Mouse (Mus musculus) testis, postnatal 10 days (tissue): ENCODE measurements around the gene Fgfr2.
A peak's percentile ranks its signal among the peaks of the same experiment; 100 is the strongest.

Experiments
- DNase-seq: peaks from one replicate; pipeline ENCODE4 v3.0.0; 2021; ENCODE audit warnings: low spot score

Gene Fgfr2

DNA sequence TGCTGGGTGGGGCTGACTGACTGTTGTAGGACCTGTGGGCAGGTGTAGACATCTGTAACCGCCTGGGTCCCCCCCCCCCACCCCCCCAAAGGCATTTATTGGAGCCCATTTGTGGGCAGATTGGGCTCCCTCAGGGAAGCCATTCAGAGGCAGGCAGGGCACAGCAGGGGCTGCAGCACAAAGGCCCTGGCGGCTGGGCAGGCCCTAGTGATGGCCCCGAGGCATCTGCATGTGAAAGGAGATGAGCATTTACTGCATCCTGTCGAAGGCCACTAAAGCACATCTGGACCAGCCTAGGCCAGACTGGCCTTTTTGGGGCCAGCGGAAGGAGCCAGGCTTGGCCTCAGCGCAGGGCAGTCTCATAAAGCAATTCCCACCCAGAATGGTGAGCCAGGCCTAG lies 506.8 kb downstream of the Fgfr2 start:
- DNase-seq, result no peak

DNA sequence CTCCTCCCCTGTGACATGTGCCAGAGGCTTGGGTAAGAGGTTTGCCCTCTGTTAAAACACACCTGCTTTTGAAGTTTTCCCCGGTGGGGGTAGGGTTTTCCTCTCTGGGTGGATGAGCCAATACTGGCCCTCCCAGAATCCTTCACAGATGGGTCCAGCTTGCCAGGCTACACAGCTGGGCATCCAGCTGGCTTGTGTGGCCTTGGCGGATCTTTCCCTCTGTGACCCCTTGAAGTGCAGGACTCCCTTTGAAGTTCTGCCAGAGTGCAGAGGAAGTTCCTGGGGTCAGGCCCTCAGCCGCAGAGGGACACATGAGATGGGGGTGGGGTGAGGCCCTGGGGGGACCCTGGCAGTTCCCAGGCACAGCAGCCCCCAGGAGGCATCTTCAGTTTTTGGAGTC lies 507.8 kb downstream of the Fgfr2 start:
- no peak for DNase-seq

DNA sequence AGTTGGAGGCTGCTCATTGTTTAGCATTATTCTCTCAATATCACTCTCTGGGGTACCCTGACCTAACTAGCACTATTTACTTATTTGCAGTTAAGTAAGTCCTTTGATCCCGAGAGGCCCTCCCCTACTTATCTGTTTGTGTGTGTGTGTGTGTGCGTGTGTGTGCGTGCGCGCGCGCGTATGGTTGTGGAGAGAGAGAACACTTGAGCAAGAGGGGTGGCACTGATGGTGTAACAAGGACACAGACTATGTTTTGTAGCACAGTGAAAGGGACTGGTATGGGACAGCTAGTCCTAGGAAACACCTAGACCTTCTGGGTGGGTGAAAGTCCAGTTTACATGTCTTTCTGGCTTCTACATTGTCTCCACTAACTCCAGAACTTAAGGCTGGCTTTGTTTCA lies 511.6 kb downstream of the Fgfr2 start:
- DNase-seq, result no peak

DNA sequence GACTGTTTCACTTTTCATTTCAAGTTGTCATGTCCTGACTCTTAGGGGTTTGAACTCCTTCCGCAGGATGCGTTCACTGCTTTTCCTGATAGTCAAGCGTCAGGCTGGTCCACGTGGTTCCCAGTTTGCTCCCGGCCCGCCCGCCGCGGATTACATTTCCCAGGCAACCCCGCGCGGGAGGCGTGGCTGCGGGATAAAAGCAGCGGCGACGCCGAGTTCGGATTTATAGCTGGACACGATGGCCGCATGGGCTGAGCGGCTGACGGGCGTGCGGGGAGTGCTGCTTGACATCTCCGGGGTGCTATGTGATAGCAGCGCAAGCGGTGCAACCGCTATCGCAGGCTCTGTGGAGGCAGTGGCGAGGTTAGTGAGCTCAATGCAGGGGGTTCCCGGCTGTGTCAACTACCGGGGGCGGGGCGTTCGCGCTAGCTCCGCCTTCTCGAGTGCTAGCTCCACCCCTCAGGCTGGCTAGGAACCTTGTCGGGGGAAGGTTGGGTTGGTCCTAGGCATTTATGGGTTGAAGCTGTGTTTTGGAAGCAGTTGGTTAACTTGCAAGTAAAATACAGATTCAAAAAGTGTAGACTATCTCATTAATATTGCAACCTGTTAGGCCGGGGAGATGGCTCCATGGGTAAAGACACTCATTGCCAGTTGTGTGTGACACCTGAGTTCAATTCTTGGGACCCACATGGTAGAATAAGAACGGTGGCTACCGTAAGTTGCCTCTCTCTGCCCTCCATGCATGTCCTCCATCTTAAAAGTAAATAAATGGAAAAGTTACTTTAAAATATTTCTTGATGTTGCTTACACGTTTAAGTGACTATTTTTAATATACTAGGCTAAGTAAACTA lies 512.5 kb downstream of the Fgfr2 start, which contains the start of gene Lhpp:
TSS of gene Lhpp (plus strand) at position 171 of the 851 bp plus-strand sequence.
- peak; percentile 91 for DNase-seq

DNA sequence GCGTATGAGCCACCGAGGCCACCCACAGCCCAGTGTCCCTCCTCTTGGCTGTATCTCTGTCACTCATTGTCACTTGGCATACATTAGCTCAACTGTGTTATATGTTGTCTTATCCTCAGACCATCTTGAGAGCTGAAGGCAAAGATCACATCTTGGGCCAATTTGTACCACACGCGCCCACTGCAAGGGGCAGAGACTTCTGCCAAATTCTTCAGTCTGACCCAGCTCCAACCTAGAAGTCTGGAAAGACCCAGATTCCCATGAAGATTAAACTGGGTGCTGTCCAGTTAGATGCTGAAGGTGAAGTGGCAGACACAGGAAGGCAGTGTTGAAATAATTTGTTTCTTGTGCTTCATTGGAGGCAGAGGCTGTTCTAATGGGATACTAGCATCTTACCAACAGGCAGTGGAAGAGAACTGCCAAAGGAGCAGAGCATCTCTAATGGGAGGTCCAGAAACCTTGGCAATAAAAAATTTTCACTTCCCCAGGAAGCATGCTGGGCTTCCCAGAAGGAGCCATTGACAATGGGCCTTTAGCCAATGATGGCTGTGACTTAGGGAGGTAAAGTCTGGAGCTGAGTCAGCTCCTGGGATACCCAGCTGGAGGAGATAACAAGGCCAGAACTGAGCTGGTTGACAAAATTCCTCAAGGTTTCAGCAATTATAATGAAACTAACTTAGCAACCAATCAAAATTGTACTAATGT lies 514.7 kb downstream of the Fgfr2 start:
- DNase-seq, result no peak

DNA sequence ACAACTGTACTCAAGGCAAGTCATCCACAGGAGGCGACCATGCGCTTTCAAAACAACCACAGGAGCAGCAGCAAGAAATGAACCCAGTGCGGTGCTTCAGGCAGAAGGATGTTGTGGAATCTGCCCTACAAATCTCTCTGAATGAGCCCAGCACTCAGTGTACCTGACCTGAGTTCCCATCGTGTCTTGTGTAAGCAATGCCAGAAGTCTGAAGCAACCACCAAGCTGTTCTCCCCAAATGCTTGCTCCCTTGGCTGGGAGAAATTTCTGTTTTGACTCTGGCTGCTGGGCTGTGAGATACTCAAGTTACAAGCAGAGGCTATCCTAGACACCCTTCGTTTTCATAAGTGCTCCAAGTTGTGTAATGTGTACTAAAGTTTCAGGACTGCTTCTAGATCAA lies 517.5 kb downstream of the Fgfr2 start:
- no peak for DNase-seq

DNA sequence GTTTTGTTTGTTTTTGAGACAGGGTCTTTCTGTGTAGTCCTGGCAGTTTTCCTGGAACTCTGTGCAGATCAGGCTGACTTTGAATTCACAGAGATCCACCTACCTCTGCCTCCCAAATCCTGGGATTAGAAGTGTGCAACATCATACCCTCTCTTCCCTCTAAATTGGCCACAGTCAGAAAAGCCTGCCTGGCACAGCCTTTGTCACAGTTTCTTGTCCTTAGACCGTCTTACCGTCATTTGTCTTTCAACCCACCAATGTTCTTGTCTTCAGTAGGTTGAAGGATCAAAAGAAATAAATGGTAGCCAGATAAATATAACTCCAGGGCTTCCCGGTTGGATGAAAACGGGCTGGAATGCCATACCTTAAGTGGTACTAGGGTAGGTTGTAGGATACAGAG lies 518.4 kb downstream of the Fgfr2 start:
- DNase-seq, result no peak

DNA sequence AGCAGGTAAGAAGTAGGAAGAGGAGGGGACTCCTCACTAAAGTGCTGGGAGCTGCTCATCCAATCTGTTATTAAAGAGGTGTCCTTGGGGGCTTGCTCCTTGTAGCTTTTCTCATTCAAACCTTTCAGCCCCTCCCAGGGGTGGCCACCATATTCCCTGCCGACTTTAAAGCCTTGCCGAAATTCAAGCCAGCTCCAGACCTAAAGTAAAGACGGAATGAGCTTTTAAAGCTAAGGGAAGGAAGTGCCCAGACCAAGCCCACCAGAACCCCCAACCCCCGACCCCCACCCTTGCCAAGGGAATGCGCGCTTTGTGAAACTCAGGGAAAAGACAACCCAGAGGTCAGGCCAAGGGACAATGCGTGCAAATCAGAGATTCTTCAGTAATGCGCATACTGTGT lies 522.2 kb downstream of the Fgfr2 start:
- no peak for DNase-seq

DNA sequence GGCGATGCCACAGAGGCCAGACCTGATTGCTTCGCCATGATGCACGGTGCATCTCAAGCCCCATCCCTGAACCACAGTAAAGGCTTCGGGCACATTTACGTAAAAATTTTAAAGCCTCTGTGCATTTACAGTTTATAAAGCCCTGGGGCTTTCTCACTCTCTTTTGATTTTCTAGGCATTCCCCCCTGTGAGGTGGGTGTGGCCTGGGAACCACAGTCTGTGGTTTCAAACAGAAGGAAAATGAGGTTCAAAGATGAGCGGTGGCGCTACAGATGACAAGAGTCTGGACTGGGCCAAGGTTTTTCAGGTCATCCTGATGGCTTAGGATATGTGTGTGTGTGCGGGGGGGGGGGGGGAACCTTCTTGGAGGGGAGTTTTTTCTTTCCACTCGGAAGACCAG lies 523.1 kb downstream of the Fgfr2 start:
- no peak for DNase-seq

DNA sequence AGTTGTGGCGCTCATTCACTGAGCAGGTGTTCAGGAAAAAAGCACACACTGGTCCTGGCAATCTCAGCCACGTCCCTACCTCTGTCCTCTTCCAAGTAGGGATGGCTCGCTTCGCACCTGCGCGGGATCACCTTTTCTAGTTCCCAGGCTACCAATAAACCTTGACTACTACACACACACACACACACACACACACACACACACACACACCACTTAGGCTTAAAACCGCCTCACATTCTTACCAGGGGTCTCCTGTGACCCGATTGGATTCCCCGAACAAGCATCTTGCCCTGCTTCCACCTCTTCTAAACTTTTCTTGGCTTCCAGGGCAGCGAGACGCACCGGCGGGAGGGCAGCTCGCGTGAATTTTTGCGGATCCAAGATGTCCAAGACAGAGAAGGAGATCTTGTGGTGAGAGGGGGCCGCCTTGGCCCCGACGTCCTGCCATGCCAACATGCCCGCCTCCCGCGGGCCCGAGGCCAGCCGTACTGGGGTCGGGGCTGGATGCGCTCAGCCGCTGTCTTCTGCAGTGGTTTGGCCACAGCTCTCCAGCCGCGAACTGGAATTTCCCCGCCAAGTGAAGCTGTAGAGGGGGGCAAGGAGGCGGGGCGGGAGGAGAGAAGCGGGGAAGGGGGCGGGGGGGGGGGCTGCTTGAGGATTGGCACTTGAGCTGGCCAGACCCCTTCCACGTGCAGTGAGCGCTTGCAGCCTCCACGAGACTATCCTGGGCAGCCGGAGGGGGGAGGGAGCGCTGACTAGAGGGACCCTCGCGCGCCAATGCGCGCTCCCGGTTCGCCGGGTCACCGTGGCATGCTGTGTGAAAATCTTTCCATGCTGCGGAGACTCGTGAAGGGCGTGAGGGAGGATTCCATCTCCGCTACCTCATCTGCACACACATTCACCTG lies 523.8 kb downstream of the Fgfr2 start, which contains the start of gene Nkx1-2:
TSS of gene Nkx1-2 (minus strand) at position 567 of the 905 bp plus-strand sequence.
- peak; percentile 65 for DNase-seq

DNA sequence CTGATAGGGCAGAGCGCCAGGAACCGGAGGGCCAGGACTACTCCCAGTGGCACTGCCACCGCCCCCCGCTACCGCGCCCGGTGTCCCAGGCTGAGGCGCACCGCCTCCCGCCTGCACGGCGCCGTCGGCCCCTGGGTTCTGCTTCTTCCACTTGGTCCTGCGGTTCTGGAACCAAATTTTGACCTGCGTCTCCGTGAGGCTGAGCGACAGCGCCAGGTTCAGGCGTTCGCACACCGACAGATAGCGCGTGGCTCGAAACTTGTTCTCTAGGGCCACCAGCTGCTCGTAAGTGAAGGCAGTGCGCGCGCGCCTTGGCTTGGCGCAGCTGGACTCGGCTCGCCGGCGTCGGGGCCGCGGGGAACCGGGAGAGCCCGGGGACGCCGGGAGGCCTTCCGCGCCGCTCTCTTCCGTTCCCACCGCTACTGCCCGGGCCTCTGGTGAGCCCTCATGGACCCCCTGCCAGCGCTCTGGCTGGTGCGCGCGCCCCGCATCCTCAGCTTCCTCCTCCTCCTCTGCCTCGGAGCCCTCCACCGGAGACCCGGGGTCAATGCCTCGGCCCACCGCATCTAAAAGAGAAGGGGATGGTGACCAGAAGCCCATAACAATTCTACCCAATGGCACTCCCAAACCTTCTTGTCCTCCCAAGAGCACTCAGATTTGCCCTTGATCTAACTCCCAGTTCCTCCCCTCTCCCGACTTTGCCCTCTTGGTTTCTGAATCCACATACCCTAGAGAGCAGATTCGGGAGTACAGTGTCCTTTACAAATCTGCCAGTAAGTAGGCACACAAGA lies 525.7 kb downstream of the Fgfr2 start:
- DNase-seq, result peak; percentile 70

DNA sequence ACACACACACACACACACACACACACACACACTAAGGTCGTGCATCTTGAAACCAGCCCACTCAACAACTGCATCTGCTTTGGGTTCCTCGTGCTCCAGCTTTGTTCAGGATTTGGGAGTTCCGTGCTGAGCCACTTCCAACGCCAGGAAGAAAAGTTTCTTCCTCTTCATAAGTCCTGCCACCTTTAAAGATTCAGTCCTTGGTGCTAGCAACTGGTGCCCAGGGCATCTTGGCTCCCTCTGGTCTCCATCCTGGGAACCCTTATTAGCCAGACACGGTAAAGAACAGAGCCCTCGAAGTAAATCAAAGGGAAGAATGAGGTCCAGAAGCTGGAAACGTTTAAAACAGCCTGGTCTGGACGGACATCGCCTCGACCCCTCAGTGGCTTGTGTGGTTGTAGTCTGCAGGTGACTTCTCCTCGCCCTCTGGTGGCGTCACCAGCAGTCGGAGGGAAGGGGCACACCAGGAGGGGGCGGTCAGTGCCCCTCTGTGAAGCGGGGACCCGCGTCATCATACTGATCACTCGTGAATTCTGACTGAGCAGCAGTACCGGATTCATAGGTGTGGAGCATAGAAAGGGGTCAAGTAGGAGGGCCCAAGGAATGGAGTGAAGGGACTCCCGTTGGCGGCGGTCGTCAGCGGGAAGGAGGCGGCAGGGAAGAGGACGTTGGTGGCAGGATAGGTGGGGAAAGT lies 526.4 kb downstream of the Fgfr2 start:
- no peak for DNase-seq

DNA sequence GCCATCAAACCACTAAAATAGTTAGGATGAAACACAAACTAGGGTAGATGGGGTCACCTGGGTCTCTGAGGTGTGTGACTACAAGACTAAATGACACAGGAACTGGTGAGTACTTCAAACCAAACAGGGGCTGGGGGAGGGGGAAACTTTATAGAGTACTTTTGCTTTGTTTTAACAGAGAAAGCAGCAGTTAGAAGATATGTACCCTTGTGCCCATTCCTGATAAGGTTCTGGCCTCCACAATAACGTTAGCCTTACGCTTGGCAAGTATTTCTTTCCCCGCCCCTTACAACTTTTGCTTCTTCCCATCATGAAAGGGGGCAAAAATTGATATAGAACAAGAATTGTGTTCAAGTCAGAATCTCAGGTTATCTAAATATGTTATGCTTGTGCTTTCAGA lies 527.4 kb downstream of the Fgfr2 start:
- no peak for DNase-seq

DNA sequence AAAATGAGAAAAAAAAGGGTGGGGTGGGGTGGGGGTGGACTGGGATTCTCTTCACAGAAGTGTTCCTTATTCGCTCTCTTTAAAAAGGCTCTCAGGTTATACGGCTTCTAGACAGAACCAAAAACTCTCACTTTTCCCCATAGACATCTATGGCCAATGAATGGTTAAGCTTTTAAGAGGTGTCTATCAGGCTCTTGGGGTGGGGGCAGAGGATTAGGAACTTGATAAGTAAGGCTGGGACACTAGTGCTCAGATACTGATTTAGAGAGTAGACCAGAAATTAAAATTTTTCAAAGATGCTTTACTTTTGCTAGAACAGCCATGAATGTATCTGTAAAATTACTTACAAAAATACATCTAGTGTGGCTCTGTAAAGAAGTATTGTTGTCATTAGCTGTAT lies 528.8 kb downstream of the Fgfr2 start:
- no peak for DNase-seq

DNA sequence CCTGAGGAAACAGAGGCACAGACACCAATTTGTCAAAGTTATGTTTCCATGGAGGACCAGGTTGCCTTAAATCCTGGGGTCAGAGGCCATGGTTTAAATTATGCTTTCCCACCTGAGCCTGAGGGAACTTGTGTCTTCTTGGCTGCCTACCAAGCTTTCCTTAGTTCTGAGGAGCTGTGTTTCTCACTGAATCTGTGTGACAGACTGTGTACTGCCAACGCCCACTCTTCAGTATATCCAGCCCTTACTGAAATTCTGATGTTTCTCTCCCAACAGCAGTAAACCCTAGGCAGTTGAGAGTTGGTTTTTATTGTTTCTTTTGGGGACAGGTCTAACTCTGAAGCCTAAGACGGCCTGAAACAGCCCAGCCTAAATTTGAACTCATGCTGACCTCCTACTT lies 529.4 kb downstream of the Fgfr2 start:
- no peak for DNase-seq

DNA sequence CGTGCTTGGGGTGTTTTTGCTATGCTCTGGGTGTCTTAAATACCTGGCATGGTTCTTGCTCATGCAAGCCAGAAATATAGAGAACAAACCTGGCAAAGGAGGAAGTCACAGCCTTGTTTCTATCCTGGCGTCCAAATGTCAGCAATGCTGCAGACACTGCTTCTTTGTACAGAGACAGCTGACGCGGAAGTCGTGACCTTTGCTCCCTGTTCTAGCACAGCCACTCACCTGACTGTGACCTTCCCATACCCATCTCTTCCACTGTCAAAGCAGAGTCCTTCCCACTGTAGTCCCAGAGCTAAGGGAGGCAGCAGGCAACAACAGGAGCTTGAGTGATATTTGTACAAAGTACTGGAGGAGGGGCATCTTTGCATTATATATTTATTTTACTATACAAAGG lies 533.5 kb downstream of the Fgfr2 start:
- DNase-seq, result no peak

DNA sequence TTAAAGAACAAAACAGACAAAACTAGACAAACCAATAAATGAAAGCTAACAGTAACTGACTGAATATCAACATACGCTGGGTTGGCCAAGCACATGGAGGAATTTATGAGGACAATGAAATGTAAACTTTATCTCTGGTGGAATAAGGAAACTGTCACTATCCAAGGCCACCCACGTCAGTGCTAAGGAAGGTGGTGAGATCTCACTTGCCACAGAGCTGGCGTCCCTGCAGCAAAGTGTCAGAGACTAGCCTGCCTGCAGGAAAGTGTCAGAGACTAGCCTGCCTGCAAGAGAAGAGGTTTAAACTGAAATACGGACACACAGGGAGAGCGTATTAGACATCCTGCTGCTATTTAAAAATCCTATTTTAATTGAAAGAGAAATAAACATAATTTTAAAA lies 536.0 kb downstream of the Fgfr2 start:
- DNase-seq, result no peak

DNA sequence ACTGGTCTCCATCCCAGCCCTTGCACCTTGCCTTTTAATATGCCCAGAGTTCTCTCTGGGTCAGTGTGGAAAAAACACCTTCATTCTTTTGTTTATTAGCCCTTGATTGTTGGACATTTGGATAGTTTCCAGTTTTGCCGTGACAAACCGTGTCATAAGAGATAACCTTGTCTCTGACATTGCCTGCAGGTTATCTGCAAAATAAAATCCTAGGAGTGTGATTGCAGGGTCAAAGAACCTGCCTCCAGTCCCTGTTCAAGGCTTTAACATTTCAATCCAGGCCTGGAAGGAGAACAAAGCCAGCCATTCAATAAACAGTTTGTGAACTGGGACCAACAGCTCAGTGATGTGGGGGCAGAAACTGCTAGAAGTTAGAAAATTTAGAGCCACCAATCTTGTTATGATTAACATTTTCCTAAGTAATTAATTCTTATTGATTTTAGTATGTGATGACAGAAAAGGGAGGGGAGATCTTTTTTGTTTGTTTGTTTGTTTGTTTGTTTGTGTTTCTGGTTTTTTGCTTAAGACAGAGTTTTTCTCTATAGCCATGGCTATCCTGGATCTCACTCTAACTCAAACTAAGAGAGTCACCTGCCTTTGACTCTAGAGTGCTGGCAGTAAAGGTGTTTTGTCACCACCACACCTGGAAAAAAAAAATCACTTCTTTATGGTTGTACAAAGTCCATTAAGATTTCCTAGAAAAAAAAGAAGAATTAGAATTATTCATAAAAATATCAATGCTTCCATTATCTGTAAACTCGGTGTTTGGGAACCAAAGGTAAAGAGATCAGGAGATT lies 537.3 kb downstream of the Fgfr2 start:
- no peak for DNase-seq

DNA sequence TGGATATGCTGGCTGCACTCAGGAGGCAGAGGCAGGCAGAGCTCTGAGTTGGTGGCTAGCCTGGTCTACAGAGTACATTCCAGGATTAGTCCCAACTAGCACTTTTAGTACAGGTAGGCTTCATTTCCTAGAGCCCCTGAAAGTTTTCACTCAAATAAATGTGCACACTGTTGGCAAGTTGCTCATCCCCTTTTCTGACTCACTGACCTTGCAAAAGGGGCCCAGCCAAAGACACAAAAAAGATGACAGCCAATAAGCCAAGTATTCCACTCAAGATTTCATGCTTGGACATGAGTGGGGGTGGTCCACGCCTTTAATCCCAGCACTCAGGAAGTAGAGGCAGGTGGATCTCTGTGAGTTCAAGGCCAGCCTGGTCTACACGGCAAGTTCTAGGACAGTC lies 541.7 kb downstream of the Fgfr2 start:
- DNase-seq, result no peak

DNA sequence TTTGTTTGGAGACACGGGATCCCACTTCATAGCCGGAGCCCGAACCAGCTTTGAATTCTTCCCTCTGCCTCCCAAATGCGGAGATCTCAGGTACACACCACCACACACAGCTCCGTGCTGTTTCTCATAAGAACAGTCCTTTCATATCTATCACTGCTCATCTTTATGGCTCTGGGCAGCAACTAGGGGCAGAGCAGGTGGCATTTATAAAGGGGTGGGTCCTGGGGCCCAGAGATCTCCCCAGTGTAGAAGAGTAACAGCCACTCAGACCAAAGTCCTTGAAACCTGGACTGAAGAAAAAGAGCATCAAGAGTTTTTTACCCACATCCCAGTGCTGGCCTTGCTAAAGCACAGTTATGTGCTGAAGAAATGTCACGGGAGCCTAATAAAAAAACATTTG lies 542.6 kb downstream of the Fgfr2 start:
- no peak for DNase-seq
